Mouse (Mus musculus): ENCODE data around the gene Hormad2. TPM values are rescaled to one million over a fixed set of nuclear protein-coding genes. Genes with fewer than 3 reads are reported as not detected.

Gene Hormad2
- total and polyA plus RNA-seq, 3 experiments: 16.0 to 17.0 TPM; not detected in 1

DNA sequence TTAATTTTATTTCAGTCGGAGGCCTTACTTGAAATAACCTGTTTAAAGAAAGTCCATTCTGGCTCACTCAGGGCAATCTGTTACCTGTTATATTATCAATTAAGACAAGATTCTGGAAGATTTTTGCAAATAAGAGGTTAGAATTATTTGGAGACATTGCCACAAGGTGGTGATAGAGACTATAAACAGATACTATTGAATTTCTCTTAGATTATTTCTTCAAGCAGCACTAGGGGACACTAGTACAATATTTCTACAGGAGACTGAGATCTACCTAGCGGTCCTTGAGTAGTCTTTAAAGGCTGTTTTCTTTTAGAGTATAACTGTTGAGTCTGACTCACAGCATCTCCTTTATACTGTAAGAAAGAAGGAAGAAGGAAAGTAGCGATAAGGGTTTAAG is 4.3 kb downstream of the Hormad2 start:
- DNase-seq (ENCODE audit: low read depth, low spot score): peak; percentile 54
- Histone ChIP-seq H3K9me3 (replicated peaks; ENCODE audit: insufficient read depth, low read length) (no peaks in the 10 kb centered on the region), H3K27me3 (ENCODE audit: control insufficient read depth in 1 of 2, insufficient read depth in 2 of 2, low read length in 2 of 2) (no peaks in the 10 kb centered on the region)

DNA sequence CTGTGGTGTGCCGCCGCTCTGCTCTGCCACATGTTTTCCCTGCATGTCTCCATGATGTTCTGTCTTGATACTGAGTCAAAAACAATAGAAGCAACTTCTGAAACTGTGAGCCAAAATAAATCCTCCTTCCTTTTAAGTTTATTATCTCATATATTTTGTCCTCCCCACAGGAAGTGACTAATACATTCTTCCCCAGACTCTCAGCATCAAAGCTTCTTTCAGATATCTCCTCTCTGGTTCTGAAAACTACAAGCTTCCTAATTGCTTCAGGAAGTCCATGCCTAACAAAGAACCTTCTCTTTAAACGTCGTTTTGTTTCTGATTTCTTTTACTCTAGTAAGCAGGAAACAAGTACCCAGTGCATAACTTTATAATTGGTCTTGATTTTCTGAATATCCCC is 6.4 kb downstream of the Hormad2 start:
- Histone ChIP-seq H3K9ac (ENCODE audit: control insufficient read depth, low read depth, low read length, poor library complexity, severe bottlenecking) (no peak overlapping the region), H3K4me3 (ENCODE audit: control insufficient read depth in 1 of 2, insufficient read depth in 1 of 2, low read depth in 2 of 2, low read length in 2 of 2) (no peak overlapping the region)
- TF ChIP-seq MAFK (IDR thresholded peaks at IDR 0.05; ENCODE audit: borderline replicate concordance, low read depth, low read length): no peak
- TF ChIP-seq GATA1 (IDR thresholded peaks at IDR 0.05; ENCODE audit: low read depth, low read length): 0 out of 2 replicates have a peak, but pooled peaks have one; percentile 21

More for the DNA sequence above, 4.3 kb downstream of the Hormad2 start:
- Histone ChIP-seq H3K4me3 (ENCODE audit: control insufficient read depth in 1 of 2, insufficient read depth in 1 of 2, low read depth in 2 of 2, low read length in 2 of 2) (no peak overlapping the region), H3K27ac (ENCODE audit: control insufficient read depth, low read depth, low read length) (no peak overlapping the region), H3K36me3 (ENCODE audit: control insufficient read depth in 1 of 2, insufficient read depth in 2 of 2, low read length in 2 of 2) (peaks cover 0 to 11% of the 10 kb centered on the region in 2 experiments; a peak in 3 of 4 replicates), H3K9ac (ENCODE audit: control insufficient read depth, low read depth, low read length, poor library complexity, severe bottlenecking) (no peak overlapping the region), H3K79me2 (ENCODE audit: control insufficient read depth, insufficient read depth, low read length, poor library complexity) (peaks cover 4% of the 10 kb centered on the region), H3K4me1 (ENCODE audit: control insufficient read depth in 1 of 2, insufficient read depth in 2 of 2, low read length in 2 of 2) (peaks cover 0 to 9% of the 10 kb centered on the region in 2 experiments; a peak in 1 of 4 replicates)
- TF ChIP-seq ZMIZ1 (IDR thresholded peaks at IDR 0.05; ENCODE audit: low read depth, low read length): no peak
- no peak for TF ChIP-seq SIN3A (IDR thresholded peaks at IDR 0.05; ENCODE audit: low read length)
- TF ChIP-seq SMC3 (IDR thresholded peaks at IDR 0.05; ENCODE audit: low read depth, low read length): peak; percentile 81
- TF ChIP-seq POLR2AphosphoS2 (IDR thresholded peaks at IDR 0.05; ENCODE audit: low read length): no peak
- peak; percentile 87 for TF ChIP-seq ZC3H11A (IDR thresholded peaks at IDR 0.05; ENCODE audit: low read depth, low read length)
- 0 out of 2 replicates have a peak, but pooled peaks have one; percentile 12 for TF ChIP-seq MYB (IDR thresholded peaks at IDR 0.05; ENCODE audit: low read depth, low read length)
- no peak for TF ChIP-seq TCF12 (IDR thresholded peaks at IDR 0.05; ENCODE audit: low read depth, low read length)
- no peak for TF ChIP-seq TAL1 (IDR thresholded peaks at IDR 0.05; ENCODE audit: low read length)
- peak in 2 of 3 experiments; percentile 22 to 90; a peak in 3 of 6 replicates for TF ChIP-seq CTCF (IDR thresholded peaks at IDR 0.05 in 2 of 3, conservative IDR thresholded peaks at IDR 0.05 in 1 of 3; ENCODE audit: control insufficient read depth in 1 of 3, insufficient read depth in 1 of 3, low read depth in 2 of 3, low read length in 3 of 3, poor library complexity in 1 of 3, severe bottlenecking in 1 of 3)
- no peak for TF ChIP-seq GABPA (IDR thresholded peaks at IDR 0.05; ENCODE audit: low read depth, low read length)
- no peak for TF ChIP-seq NRF1 (IDR thresholded peaks at IDR 0.05; ENCODE audit: insufficient read depth, low read depth, low read length, poor library complexity, severe bottlenecking)
- TF ChIP-seq TBP (IDR thresholded peaks at IDR 0.05; ENCODE audit: low read depth, low read length): no peak
- peak; percentile 88 for TF ChIP-seq RAD21 (IDR thresholded peaks at IDR 0.05; ENCODE audit: low read depth, low read length)
- TF ChIP-seq UBTF (IDR thresholded peaks at IDR 0.05; ENCODE audit: borderline replicate concordance, insufficient read depth, low read depth, low read length): no peak
- TF ChIP-seq CHD2 (IDR thresholded peaks at IDR 0.05; ENCODE audit: low read length): no peak

More for the DNA sequence above, 6.4 kb downstream of the Hormad2 start:
- H3K36me3 ChIP-seq (ENCODE audit: control insufficient read depth in 1 of 2, insufficient read depth in 2 of 2, low read length in 2 of 2): peaks cover 0 to 2% of the 10 kb centered on the region in 2 experiments; a peak in 3 of 4 replicates
- no peaks in the 10 kb centered on the region for H3K9me3 ChIP-seq (replicated peaks; ENCODE audit: insufficient read depth, low read length)
- peaks cover 1% of the 10 kb centered on the region; the same call in 1 of the 2 replicates for H3K79me2 ChIP-seq (ENCODE audit: control insufficient read depth, insufficient read depth, low read length, poor library complexity)
- H3K4me1 ChIP-seq (ENCODE audit: control insufficient read depth in 1 of 2, insufficient read depth in 2 of 2, low read length in 2 of 2): peaks cover 0 to 2% of the 10 kb centered on the region in 2 experiments; a peak in 1 of 4 replicates
- no peak for DNase-seq (ENCODE audit: low read depth, low spot score)
- no peaks in the 10 kb centered on the region for H3K27me3 ChIP-seq (ENCODE audit: control insufficient read depth in 1 of 2, insufficient read depth in 2 of 2, low read length in 2 of 2)
- H3K27ac ChIP-seq (ENCODE audit: control insufficient read depth, low read depth, low read length): no peak overlapping the region
